Mouse (Mus musculus) heart, postnatal 0 days (tissue): ENCODE results near the gene Acer2.

Experiments used
- CTCF ChIP-seq: IDR thresholded peaks from 2 replicates; pipeline ENCODE4 v1.5.1; 2016; ENCODE audit warnings: antibody characterized with exemption, control low read depth, low read depth
- EP300 ChIP-seq: IDR thresholded peaks from 2 replicates; pipeline ENCODE4 v1.6.1; 2016; ENCODE audit warnings: antibody characterized with exemption, low read depth

- no peak for TF ChIP-seq CTCF
- TF ChIP-seq EP300 = no peak
These were observed at the start of gene Acer2 for GRCm38 (mm10) chr4:86874146-86874847.
